Mouse (Mus musculus): ENCODE measurements at regions not wholly inside any gene's neighbourhood (a gene's known extent, or its start where the extent isn't known, plus 50 kb on each side); places are given as distances from the start of the nearest gene placed in this dataset.
A peak's percentile ranks its signal among the peaks of the same experiment; 100 is the strongest.

- no peaks in the 10 kb centered on the region for H3K4me1 ChIP-seq (ENCODE audit: control insufficient read depth, insufficient read depth)
- TF ChIP-seq CTCF (IDR thresholded peaks at IDR 0.05; ENCODE audit: low read depth): no peak
- no peak for TF ChIP-seq EP300 (IDR thresholded peaks at IDR 0.05; ENCODE audit: low read depth)
- WGBS: 60% methylated on average over 7 of the region's 7 CpGs
- no peak overlapping the region for H3K9ac ChIP-seq (replicated peaks; ENCODE audit: low read depth, low read length)
- H3K36me3 ChIP-seq (replicated peaks; ENCODE audit: control insufficient read depth, insufficient read depth, low read length): no peaks in the 10 kb centered on the region
- H3K9me3 ChIP-seq (replicated peaks; ENCODE audit: control insufficient read depth, low read length): no peaks in the 10 kb centered on the region
- H3K27me3 ChIP-seq (ENCODE audit: control insufficient read depth, insufficient read depth, low read length): no peaks in the 10 kb centered on the region
- H3K27ac ChIP-seq (ENCODE audit: low read depth): no peak overlapping the region
- H3K4me3 ChIP-seq (ENCODE audit: low read depth, low read length): no peak overlapping the region
- ATAC-seq (ENCODE audit: insufficient read depth, low read depth) (no peak), DNase-seq (ENCODE audit: low spot score) (no peak)
- no peak overlapping the region for H3K4me2 ChIP-seq (ENCODE audit: low read depth, low read length)
Measured at GRCm38 (mm10) chr16:51169294-51169693, 578.3 kb upstream of the Ccdc54 start.

DNA sequence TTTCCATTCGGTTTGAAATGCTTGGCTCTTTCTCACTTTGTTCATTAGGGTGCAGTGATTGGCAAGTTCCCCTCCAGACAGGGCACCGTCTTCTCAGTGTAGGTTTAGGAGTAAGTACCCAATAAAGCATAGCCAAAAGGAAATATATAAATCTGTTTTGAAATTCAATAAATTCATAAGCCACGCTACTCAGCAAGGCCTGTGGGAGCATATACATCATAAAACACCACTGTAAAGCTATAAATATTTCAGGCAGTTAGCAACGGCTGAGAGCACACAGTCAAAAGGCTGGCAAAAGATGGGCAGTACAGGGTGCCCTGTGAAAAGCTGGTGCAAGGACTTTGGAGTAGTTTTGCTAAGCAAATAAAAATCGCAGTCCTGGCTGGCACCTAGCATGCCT is 569.8 kb upstream of the Ccdc54 start:
- ATAC-seq (ENCODE audit: insufficient read depth, low read depth): no peak
- H3K36me3 ChIP-seq (replicated peaks; ENCODE audit: control insufficient read depth, insufficient read depth, low read length): no peaks in the 10 kb centered on the region
- TF ChIP-seq EP300 (IDR thresholded peaks at IDR 0.05; ENCODE audit: low read depth): no peak
- no peak for TF ChIP-seq CTCF (IDR thresholded peaks at IDR 0.05; ENCODE audit: low read depth)
- no peak for DNase-seq (ENCODE audit: low spot score)
- WGBS: 73% methylated on average over 5 of the region's 5 CpGs
- no peak overlapping the region for H3K4me2 ChIP-seq (ENCODE audit: low read depth, low read length)
- H3K9ac ChIP-seq (replicated peaks; ENCODE audit: low read depth, low read length): no peak overlapping the region
- no peak overlapping the region for H3K4me3 ChIP-seq (ENCODE audit: low read depth, low read length)
- H3K27me3 ChIP-seq (ENCODE audit: control insufficient read depth, insufficient read depth, low read length): no peaks in the 10 kb centered on the region
- H3K4me1 ChIP-seq (ENCODE audit: control insufficient read depth, insufficient read depth): no peaks in the 10 kb centered on the region
- H3K9me3 ChIP-seq (replicated peaks; ENCODE audit: control insufficient read depth, low read length): no peaks in the 10 kb centered on the region
- no peak overlapping the region for H3K27ac ChIP-seq (ENCODE audit: low read depth)

GRCm38 (mm10) chr16:51138575-51138974 is 547.6 kb upstream of the Ccdc54 start:
- H3K4me1 ChIP-seq (ENCODE audit: control insufficient read depth, insufficient read depth): no peaks in the 10 kb centered on the region
- no peak for DNase-seq (ENCODE audit: low spot score)
- ATAC-seq (ENCODE audit: insufficient read depth, low read depth): no peak
- H3K9ac ChIP-seq (replicated peaks; ENCODE audit: low read depth, low read length): no peak overlapping the region
- H3K9me3 ChIP-seq (replicated peaks; ENCODE audit: control insufficient read depth, low read length): no peaks in the 10 kb centered on the region
- 73% methylated on average over 7 of the region's 7 CpGs for WGBS
- H3K4me3 ChIP-seq (ENCODE audit: low read depth, low read length): no peak overlapping the region
- no peaks in the 10 kb centered on the region for H3K36me3 ChIP-seq (replicated peaks; ENCODE audit: control insufficient read depth, insufficient read depth, low read length)
- no peaks in the 10 kb centered on the region for H3K27me3 ChIP-seq (ENCODE audit: control insufficient read depth, insufficient read depth, low read length)
- no peak overlapping the region for H3K4me2 ChIP-seq (ENCODE audit: low read depth, low read length)
- H3K27ac ChIP-seq (ENCODE audit: low read depth): no peak overlapping the region
- TF ChIP-seq EP300 (IDR thresholded peaks at IDR 0.05; ENCODE audit: low read depth) (no peak), CTCF (IDR thresholded peaks at IDR 0.05; ENCODE audit: low read depth) (no peak)

DNA sequence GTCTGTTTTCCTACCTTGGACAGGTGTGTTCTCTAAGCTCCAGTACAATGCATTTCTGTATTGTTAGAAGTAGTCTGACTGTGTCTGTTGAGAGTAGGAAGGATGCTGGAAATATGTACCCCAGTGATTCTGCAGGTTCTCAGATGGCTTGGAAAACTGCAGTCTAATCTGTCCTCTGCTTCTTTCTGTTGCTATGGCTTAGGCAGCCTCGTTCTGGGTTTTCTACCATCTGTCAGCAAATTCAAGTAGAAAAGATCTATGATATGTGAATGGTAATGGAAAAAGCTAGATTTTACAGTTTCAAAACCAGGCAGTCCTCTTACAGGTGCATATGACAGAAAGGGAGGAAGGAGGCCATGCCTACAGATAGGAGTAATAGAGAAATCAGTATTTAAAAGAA is 528.9 kb upstream of the Ccdc54 start:
- no peak overlapping the region for H3K9ac ChIP-seq (replicated peaks; ENCODE audit: low read depth, low read length)

DNA sequence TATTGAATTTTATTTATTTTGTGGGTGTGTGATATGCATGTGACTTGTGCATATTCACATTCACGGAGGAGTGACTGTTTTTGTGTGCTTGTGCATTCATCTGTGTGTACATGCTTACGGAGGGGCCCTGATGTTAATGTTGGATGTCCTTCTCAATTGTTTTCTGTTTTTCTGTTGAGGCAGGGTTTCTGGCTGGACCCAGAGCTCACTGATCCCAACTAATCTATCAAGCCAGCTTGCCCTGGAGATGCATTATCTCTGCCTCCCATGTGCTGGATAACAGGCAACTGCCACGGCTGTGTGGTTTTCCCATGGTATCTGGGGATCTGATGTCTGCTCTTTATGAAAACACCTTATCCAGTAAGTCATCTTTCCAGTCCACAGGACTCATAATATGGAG is 527.4 kb upstream of the Ccdc54 start:
- no peak overlapping the region for H3K9ac ChIP-seq (replicated peaks; ENCODE audit: low read depth, low read length)
- no peak overlapping the region for H3K4me3 ChIP-seq (ENCODE audit: low read depth, low read length)
- ATAC-seq (ENCODE audit: insufficient read depth, low read depth) (no peak), DNase-seq (ENCODE audit: low spot score) (no peak)
- no peak overlapping the region for H3K4me2 ChIP-seq (ENCODE audit: low read depth, low read length)
- H3K27ac ChIP-seq (ENCODE audit: low read depth): no peak overlapping the region
- no peaks in the 10 kb centered on the region for H3K9me3 ChIP-seq (replicated peaks; ENCODE audit: control insufficient read depth, low read length)
- H3K27me3 ChIP-seq (ENCODE audit: control insufficient read depth, insufficient read depth, low read length): no peaks in the 10 kb centered on the region
- H3K36me3 ChIP-seq (replicated peaks; ENCODE audit: control insufficient read depth, insufficient read depth, low read length): no peaks in the 10 kb centered on the region
- WGBS: 47% methylated on average over 3 of the region's 3 CpGs
- TF ChIP-seq CTCF (IDR thresholded peaks at IDR 0.05; ENCODE audit: low read depth) (no peak), EP300 (IDR thresholded peaks at IDR 0.05; ENCODE audit: low read depth) (no peak)
- no peaks in the 10 kb centered on the region for H3K4me1 ChIP-seq (ENCODE audit: control insufficient read depth, insufficient read depth)

More for the DNA sequence above, 528.9 kb upstream of the Ccdc54 start:
- no peak for TF ChIP-seq EP300 (IDR thresholded peaks at IDR 0.05; ENCODE audit: low read depth)
- TF ChIP-seq CTCF (IDR thresholded peaks at IDR 0.05; ENCODE audit: low read depth): no peak
- WGBS: 53% methylated on average over 1 of the region's 1 CpGs
- no peak for ATAC-seq (ENCODE audit: insufficient read depth, low read depth)
- H3K36me3 ChIP-seq (replicated peaks; ENCODE audit: control insufficient read depth, insufficient read depth, low read length): no peaks in the 10 kb centered on the region
- no peaks in the 10 kb centered on the region for H3K9me3 ChIP-seq (replicated peaks; ENCODE audit: control insufficient read depth, low read length)
- no peaks in the 10 kb centered on the region for H3K4me1 ChIP-seq (ENCODE audit: control insufficient read depth, insufficient read depth)
- H3K4me3 ChIP-seq (ENCODE audit: low read depth, low read length): no peak overlapping the region
- no peak overlapping the region for H3K4me2 ChIP-seq (ENCODE audit: low read depth, low read length)
- H3K27me3 ChIP-seq (ENCODE audit: control insufficient read depth, insufficient read depth, low read length): no peaks in the 10 kb centered on the region
- no peak for DNase-seq (ENCODE audit: low spot score)
- H3K27ac ChIP-seq (ENCODE audit: low read depth): no peak overlapping the region

DNA sequence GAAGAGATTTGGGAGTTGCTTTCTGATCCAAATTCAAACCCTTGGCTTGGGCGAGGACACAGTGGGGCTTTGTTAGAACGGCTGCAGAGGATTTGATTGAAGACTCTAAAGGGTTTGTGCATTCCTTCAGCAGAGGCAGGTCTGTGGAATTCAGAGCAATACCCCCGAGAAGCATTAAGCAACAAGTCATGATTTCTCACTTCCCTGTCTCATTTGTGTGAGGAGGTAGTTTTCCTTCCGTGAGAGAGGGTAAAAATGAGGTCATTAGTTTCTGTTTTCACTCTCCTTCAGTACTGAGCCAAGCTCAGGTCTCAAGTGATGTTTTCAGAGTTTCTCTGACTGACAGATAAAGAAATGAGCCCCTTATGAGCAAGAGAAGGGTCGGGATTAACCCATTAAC is 526.9 kb upstream of the Ccdc54 start:
- 15% methylated on average over 5 of the region's 5 CpGs for WGBS
- TF ChIP-seq CTCF (IDR thresholded peaks at IDR 0.05; ENCODE audit: low read depth) (no peak), EP300 (IDR thresholded peaks at IDR 0.05; ENCODE audit: low read depth) (no peak)
- no peak overlapping the region for H3K9ac ChIP-seq (replicated peaks; ENCODE audit: low read depth, low read length)

More for the DNA sequence above, 526.9 kb upstream of the Ccdc54 start:
- Histone ChIP-seq H3K4me1 (ENCODE audit: control insufficient read depth, insufficient read depth) (no peaks in the 10 kb centered on the region), H3K27ac (ENCODE audit: low read depth) (no peak overlapping the region), H3K4me2 (ENCODE audit: low read depth, low read length) (peak overlapping the region; percentile 8; the same call in 1 of the 2 replicates), H3K36me3 (replicated peaks; ENCODE audit: control insufficient read depth, insufficient read depth, low read length) (no peaks in the 10 kb centered on the region), H3K27me3 (ENCODE audit: control insufficient read depth, insufficient read depth, low read length) (no peaks in the 10 kb centered on the region), H3K4me3 (ENCODE audit: low read depth, low read length) (no peak overlapping the region), H3K9me3 (replicated peaks; ENCODE audit: control insufficient read depth, low read length) (no peaks in the 10 kb centered on the region)
- no peak for ATAC-seq (ENCODE audit: insufficient read depth, low read depth)
- DNase-seq (ENCODE audit: low spot score): no peak

Measured in heart, postnatal 0 days (tissue).